In genomic region chr2:117852442-117852841, GRCm38 (mm10) we compare ENCODE assay signal across 23 mouse cellular contexts.
"Had no signal": no experiment of that assay in that cellular context is flagged by ENCODE, and none has a peak within 500 bp of the region (broad histone marks: within the 10 kb centered on the region; RNA-seq: fewer than 3 reads in every experiment).

No protein-coding gene starts in this region.

- H3K4me1 ChIP-seq: liver, embryonic 12.5 days; liver, embryonic 15.5 days; lung, embryonic 15.5 days; midbrain, embryonic 10.5 days; midbrain, embryonic 13.5 days had no signal

- H3K27ac ChIP-seq: liver, embryonic 12.5 days; liver, embryonic 15.5 days; lung, embryonic 15.5 days; midbrain, embryonic 10.5 days; midbrain, embryonic 13.5 days; stomach, postnatal 0 days had no signal

- DNase-seq: kidney, adult 11 months; kidney, adult 8-10 months; kidney, postnatal 14 days; kidney, postnatal 4 days; lung, adult 18-20 months; lung, postnatal 10 days; lung, postnatal 36 days; right cerebral cortex, adult 18-20 months; right cerebral cortex, postnatal 14 days; right cerebral cortex, postnatal 4 days; spleen, adult 18-20 months; thymus, adult 2 months; thymus, postnatal 14 days; thymus, postnatal 4 days had no signal

- H3K27me3 ChIP-seq: liver, embryonic 12.5 days; liver, embryonic 15.5 days; lung, embryonic 15.5 days; megakaryocyte, embryonic 14.5 days; midbrain, embryonic 13.5 days had no signal

- H3K9ac ChIP-seq: liver, embryonic 12.5 days; liver, embryonic 15.5 days; lung, embryonic 15.5 days; midbrain, embryonic 13.5 days had no signal

- H3K4me3 ChIP-seq: liver, embryonic 12.5 days; liver, embryonic 15.5 days; lung, embryonic 15.5 days; megakaryocyte, embryonic 14.5 days; midbrain, embryonic 10.5 days; midbrain, embryonic 13.5 days had no signal

- H3K4me2 ChIP-seq: liver, embryonic 12.5 days; liver, embryonic 15.5 days; lung, embryonic 15.5 days; midbrain, embryonic 13.5 days had no signal

- H3K36me3 ChIP-seq: liver, embryonic 12.5 days; liver, embryonic 15.5 days; lung, embryonic 15.5 days; midbrain, embryonic 10.5 days; midbrain, embryonic 13.5 days had no signal

- H3K9me3 ChIP-seq: liver, embryonic 12.5 days; liver, embryonic 15.5 days; lung, embryonic 15.5 days; midbrain, embryonic 10.5 days; midbrain, embryonic 13.5 days had no signal

- ATAC-seq: inflammation-experienced regulatory T-cells, adult 6 months; liver, embryonic 12.5 days; midbrain, embryonic 13.5 days; midbrain, embryonic 16.5 days had no signal
